Mouse (Mus musculus): ENCODE measurements around the gene Rsu1.

DNA sequence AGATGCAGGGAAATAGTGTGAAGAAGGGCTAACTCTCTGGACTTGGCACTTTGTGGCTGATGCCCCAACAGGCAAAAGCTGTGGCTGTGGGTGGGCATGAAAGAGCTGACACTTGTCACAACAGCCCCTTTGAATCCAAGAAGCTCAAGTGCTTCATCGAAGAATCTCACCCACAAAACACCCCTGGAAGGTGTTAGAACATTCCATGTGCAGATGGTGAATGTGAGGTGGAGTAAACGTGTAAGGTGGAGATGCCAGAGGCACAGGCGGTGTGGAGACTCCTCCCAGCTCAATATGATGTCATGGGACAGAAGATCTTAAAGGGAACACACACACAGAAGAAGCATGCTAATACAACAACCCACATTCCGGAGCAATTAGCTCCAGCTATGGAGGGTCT, 182.9 kb downstream of the Rsu1 start:
- TF ChIP-seq CTCF (conservative IDR thresholded peaks at IDR 0.05; ENCODE audit: insufficient read depth, insufficient read length, low read depth, low read length), result no peak
- TF ChIP-seq POLR2A (IDR thresholded peaks at IDR 0.05; ENCODE audit: low read depth, low read length), result no peak
